Mouse (Mus musculus): ENCODE results near the gene Dcdc2c. TPM values are rescaled to one million over a fixed set of nuclear protein-coding genes. Genes with fewer than 3 reads are reported as not detected.
A peak's percentile ranks its signal among the peaks of the same experiment; 100 is the strongest.

The Dcdc2c gene
- polyA plus RNA-seq (2015; fragmentation: Nextera tagmentation; extraction: Ambion mirVana) = 0.18 and 0.19 TPM in 2 replicates

- no peak within 1 kb of the TSS for H3K9ac ChIP-seq (ENCODE audit: low read length)
- H3K4me2 ChIP-seq (ENCODE audit: low read depth, low read length) = no peak within 1 kb of the TSS
- no peak within 1 kb of the TSS for H3K27ac ChIP-seq (ENCODE audit: low read length)
- no peak for ATAC-seq (ENCODE audit: low read depth)
- H3K4me3 ChIP-seq (ENCODE audit: low read length) = no peak within 1 kb of the TSS
- no peaks in the 10 kb centered on the region for H3K27me3 ChIP-seq (ENCODE audit: control insufficient read depth, insufficient read depth, low read depth, low read length)
- WGBS = 51% methylated on average over 15 of the region's 15 CpGs
- H3K36me3 ChIP-seq (ENCODE audit: control insufficient read depth, insufficient read depth, low read length) = no peaks in the 10 kb centered on the region
- H3K4me1 ChIP-seq (replicated peaks; ENCODE audit: control insufficient read depth, insufficient read depth, low read length) = no peaks in the 10 kb centered on the region
- H3K9me3 ChIP-seq (ENCODE audit: control insufficient read depth, low read length) = no peaks in the 10 kb centered on the region
Measured at GRCm38 (mm10) chr12:28552299-28552698, at the start of gene Dcdc2c. Gene Dcdc2c (minus strand): TSS chr12:28552399.

- Histone ChIP-seq H3K4me1 (replicated peaks; ENCODE audit: control insufficient read depth, insufficient read depth, low read length) (0 out of 2 replicates have a peak, but pooled peaks cover 2% of the 10 kb centered on the region), H3K4me2 (ENCODE audit: low read depth, low read length) (no peak overlapping the region), H3K4me3 (ENCODE audit: low read length) (no peak overlapping the region), H3K27ac (ENCODE audit: low read length) (no peak overlapping the region), H3K36me3 (ENCODE audit: control insufficient read depth, insufficient read depth, low read length) (no peaks in the 10 kb centered on the region), H3K9ac (ENCODE audit: low read length) (no peak overlapping the region), H3K9me3 (ENCODE audit: control insufficient read depth, low read length) (no peaks in the 10 kb centered on the region), H3K27me3 (ENCODE audit: control insufficient read depth, insufficient read depth, low read depth, low read length) (no peaks in the 10 kb centered on the region)
- ATAC-seq (ENCODE audit: low read depth) = no peak
- 53% methylated on average over 2 of the region's 2 CpGs for WGBS
Measured at GRCm38 (mm10) chr12:28598526-28598991, 46.4 kb upstream of the Dcdc2c start.

- Histone ChIP-seq H3K4me3 (ENCODE audit: low read length) (no peak overlapping the region), H3K9ac (ENCODE audit: low read length) (no peak overlapping the region), H3K4me2 (ENCODE audit: low read depth, low read length) (no peak overlapping the region), H3K27me3 (ENCODE audit: control insufficient read depth, insufficient read depth, low read depth, low read length) (no peaks in the 10 kb centered on the region), H3K9me3 (ENCODE audit: control insufficient read depth, low read length) (no peaks in the 10 kb centered on the region), H3K27ac (ENCODE audit: low read length) (no peak overlapping the region), H3K36me3 (ENCODE audit: control insufficient read depth, insufficient read depth, low read length) (no peaks in the 10 kb centered on the region), H3K4me1 (replicated peaks; ENCODE audit: control insufficient read depth, insufficient read depth, low read length) (0 out of 2 replicates have a peak, but pooled peaks cover 2% of the 10 kb centered on the region)
- no peak for ATAC-seq (ENCODE audit: low read depth)
- 53% methylated on average over 3 of the region's 3 CpGs for WGBS
Measured at GRCm38 (mm10) chr12:28598110-28598509, 45.9 kb upstream of the Dcdc2c start.

- Histone ChIP-seq H3K9ac (ENCODE audit: low read length) (no peak overlapping the region), H3K27me3 (ENCODE audit: control insufficient read depth, insufficient read depth, low read depth, low read length) (no peaks in the 10 kb centered on the region), H3K4me3 (ENCODE audit: low read length) (no peak overlapping the region), H3K27ac (ENCODE audit: low read length) (no peak overlapping the region), H3K9me3 (ENCODE audit: control insufficient read depth, low read length) (no peaks in the 10 kb centered on the region), H3K4me1 (replicated peaks; ENCODE audit: control insufficient read depth, insufficient read depth, low read length) (0 out of 2 replicates have a peak, but pooled peaks cover 2% of the 10 kb centered on the region), H3K4me2 (ENCODE audit: low read depth, low read length) (no peak overlapping the region), H3K36me3 (ENCODE audit: control insufficient read depth, insufficient read depth, low read length) (no peaks in the 10 kb centered on the region)
- 58% methylated on average over 9 of the region's 9 CpGs for WGBS
- no peak for ATAC-seq (ENCODE audit: low read depth)
Measured at GRCm38 (mm10) chr12:28597699-28598098, 45.5 kb upstream of the Dcdc2c start.

GRCm38 (mm10) chr12:28596851-28597250 lies 44.7 kb upstream of the Dcdc2c start:
- Histone ChIP-seq H3K4me2 (ENCODE audit: low read depth, low read length) (no peak overlapping the region), H3K9me3 (ENCODE audit: control insufficient read depth, low read length) (no peaks in the 10 kb centered on the region), H3K27ac (ENCODE audit: low read length) (no peak overlapping the region), H3K9ac (ENCODE audit: low read length) (no peak overlapping the region), H3K27me3 (ENCODE audit: control insufficient read depth, insufficient read depth, low read depth, low read length) (no peaks in the 10 kb centered on the region), H3K36me3 (ENCODE audit: control insufficient read depth, insufficient read depth, low read length) (no peaks in the 10 kb centered on the region), H3K4me3 (ENCODE audit: low read length) (no peak overlapping the region), H3K4me1 (replicated peaks; ENCODE audit: control insufficient read depth, insufficient read depth, low read length) (0 out of 2 replicates have a peak, but pooled peaks cover 2% of the 10 kb centered on the region)
- ATAC-seq (ENCODE audit: low read depth) = no peak

DNA sequence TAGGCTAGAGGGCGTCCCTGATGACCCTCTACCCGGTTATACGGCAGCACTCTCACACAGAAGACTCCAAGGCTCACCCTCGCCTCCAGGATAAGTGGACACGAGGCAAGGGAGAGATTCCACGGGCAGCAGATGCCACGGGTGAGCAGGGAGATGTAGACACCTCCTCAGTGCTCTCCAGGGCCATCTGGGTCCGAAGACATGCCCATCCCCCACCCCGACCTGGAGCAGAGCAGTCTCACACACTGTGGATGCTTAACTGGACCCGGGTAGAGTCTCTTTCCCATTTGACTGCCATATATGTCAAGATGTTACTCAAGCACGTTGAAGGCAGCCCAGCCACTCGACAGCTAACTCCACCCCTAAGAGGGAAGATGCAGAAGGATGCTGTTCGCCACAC lies 38.2 kb upstream of the Dcdc2c start:
- no peak for ATAC-seq (ENCODE audit: low read depth)
- Histone ChIP-seq H3K27me3 (ENCODE audit: control insufficient read depth, insufficient read depth, low read depth, low read length) (no peaks in the 10 kb centered on the region; the same call in 1 of the 2 replicates), H3K4me2 (ENCODE audit: low read depth, low read length) (no peak overlapping the region), H3K4me1 (replicated peaks; ENCODE audit: control insufficient read depth, insufficient read depth, low read length) (peaks cover 10% of the 10 kb centered on the region), H3K9ac (ENCODE audit: low read length) (no peak overlapping the region), H3K36me3 (ENCODE audit: control insufficient read depth, insufficient read depth, low read length) (no peaks in the 10 kb centered on the region), H3K4me3 (ENCODE audit: low read length) (no peak overlapping the region), H3K9me3 (ENCODE audit: control insufficient read depth, low read length) (no peaks in the 10 kb centered on the region), H3K27ac (ENCODE audit: low read length) (no peak overlapping the region)
- 39% methylated on average over 13 of the region's 13 CpGs for WGBS

DNA sequence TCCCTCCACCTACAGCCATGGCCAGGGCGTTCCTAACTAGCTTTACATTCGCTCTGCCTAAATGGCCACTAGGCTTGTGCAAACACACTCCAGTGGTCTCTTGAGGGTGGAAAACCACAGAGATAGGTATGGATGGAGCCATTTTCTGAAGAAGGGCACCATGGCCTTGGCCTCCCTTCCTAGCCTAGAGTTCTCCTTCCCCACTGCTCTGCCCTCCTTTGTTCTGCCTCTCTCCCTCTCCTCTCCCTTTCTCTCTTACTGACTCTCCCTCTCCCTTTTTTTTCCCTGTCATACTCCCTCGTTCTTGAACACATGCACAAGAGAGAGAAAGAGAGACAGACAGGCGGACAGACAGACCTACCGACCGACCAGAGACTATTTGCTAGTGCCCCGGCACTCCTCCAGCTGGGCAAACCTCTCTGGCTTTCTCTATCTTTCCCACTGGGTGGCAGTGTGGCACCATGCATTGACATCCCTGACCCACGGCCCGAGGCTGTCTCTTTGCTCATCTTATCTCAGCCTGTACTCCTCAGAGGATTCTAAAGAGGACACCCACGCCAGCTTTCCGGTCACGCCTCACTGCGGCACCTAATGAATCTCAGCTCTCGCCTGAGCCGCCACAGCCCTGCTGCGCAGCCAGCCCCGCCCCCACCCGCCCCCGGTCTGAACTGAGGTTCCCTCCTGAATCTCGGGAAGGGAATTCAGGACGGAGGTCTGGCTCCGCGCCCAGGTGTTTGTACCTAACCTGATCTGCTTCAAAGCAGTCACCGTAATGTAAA lies 37.1 kb upstream of the Dcdc2c start:
- Histone ChIP-seq H3K27me3 (ENCODE audit: control insufficient read depth, insufficient read depth, low read depth, low read length) (no peaks in the 10 kb centered on the region; the same call in 1 of the 2 replicates), H3K36me3 (ENCODE audit: control insufficient read depth, insufficient read depth, low read length) (no peaks in the 10 kb centered on the region), H3K27ac (ENCODE audit: low read length) (no peak overlapping the region), H3K4me3 (ENCODE audit: low read length) (peak overlapping the region; percentile 51), H3K9me3 (ENCODE audit: control insufficient read depth, low read length) (no peaks in the 10 kb centered on the region), H3K4me1 (replicated peaks; ENCODE audit: control insufficient read depth, insufficient read depth, low read length) (peaks cover 10% of the 10 kb centered on the region), H3K4me2 (ENCODE audit: low read depth, low read length) (peak overlapping the region; percentile 72), H3K9ac (ENCODE audit: low read length) (peak overlapping the region; percentile 27)
- WGBS = 7% methylated on average over 24 of the region's 24 CpGs
- peak; percentile 93 for ATAC-seq (ENCODE audit: low read depth)

DNA sequence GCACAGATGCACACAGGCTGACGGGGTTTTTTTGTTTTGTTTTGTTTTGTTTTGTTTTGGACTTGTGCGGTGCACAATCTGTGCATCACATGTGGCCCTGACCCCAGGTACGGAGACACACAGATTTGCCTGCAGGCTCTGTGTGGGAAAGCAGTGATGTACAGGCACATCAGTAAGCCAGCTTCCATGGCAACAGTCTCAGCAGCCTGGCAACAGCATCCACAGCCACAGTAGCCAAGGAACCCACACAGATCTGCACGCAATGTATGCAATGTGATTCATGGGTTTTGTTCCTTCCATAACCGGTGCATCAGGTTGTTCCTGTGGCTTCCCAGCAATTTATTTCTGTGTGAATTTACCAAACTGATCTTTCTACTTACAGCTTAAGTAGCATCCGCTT lies 35.8 kb upstream of the Dcdc2c start:
- Histone ChIP-seq H3K4me2 (ENCODE audit: low read depth, low read length) (no peak overlapping the region), H3K9me3 (ENCODE audit: control insufficient read depth, low read length) (no peaks in the 10 kb centered on the region), H3K4me1 (replicated peaks; ENCODE audit: control insufficient read depth, insufficient read depth, low read length) (peaks cover 10% of the 10 kb centered on the region), H3K9ac (ENCODE audit: low read length) (no peak overlapping the region), H3K27ac (ENCODE audit: low read length) (no peak overlapping the region), H3K4me3 (ENCODE audit: low read length) (no peak overlapping the region), H3K36me3 (ENCODE audit: control insufficient read depth, insufficient read depth, low read length) (no peaks in the 10 kb centered on the region), H3K27me3 (ENCODE audit: control insufficient read depth, insufficient read depth, low read depth, low read length) (no peaks in the 10 kb centered on the region; the same call in 1 of the 2 replicates)
- WGBS = 84% methylated on average over 6 of the region's 6 CpGs
- no peak for ATAC-seq (ENCODE audit: low read depth)

GRCm38 (mm10) chr12:28584036-28584435 lies 31.8 kb upstream of the Dcdc2c start:
- Histone ChIP-seq H3K4me2 (ENCODE audit: low read depth, low read length) (no peak overlapping the region), H3K4me1 (replicated peaks; ENCODE audit: control insufficient read depth, insufficient read depth, low read length) (no peaks in the 10 kb centered on the region), H3K4me3 (ENCODE audit: low read length) (no peak overlapping the region), H3K36me3 (ENCODE audit: control insufficient read depth, insufficient read depth, low read length) (no peaks in the 10 kb centered on the region), H3K9ac (ENCODE audit: low read length) (no peak overlapping the region), H3K27me3 (ENCODE audit: control insufficient read depth, insufficient read depth, low read depth, low read length) (no peaks in the 10 kb centered on the region), H3K27ac (ENCODE audit: low read length) (no peak overlapping the region), H3K9me3 (ENCODE audit: control insufficient read depth, low read length) (no peaks in the 10 kb centered on the region)
- 48% methylated on average over 3 of the region's 3 CpGs for WGBS
- ATAC-seq (ENCODE audit: low read depth) = no peak

All from lung, embryonic 16.5 days (tissue).